Mouse (Mus musculus) left cerebral cortex, postnatal 10 days (tissue): ENCODE data around the gene Nbl1. TPM values are rescaled to one million over a fixed set of nuclear protein-coding genes. Genes with fewer than 3 reads are reported as not detected.

Experiments used
- DNase-seq, 2 experiments: peaks; one replicate each; pipeline ENCODE4 v3.0.0; 2021 to 2022; ENCODE audit warnings: low spot score in 2 of 2, mixed read lengths in 1 of 2; ENCODE audit errors: extremely low spot score in 1 of 2
- intact Hi-C: fragments of 180-260 bp; cut with DNase I; formaldehyde crosslinking; loops from one replicate; pipeline ENCODE4 v1.15.1; 2025
- total RNA-seq, 2 experiments: library from RNA; stranded (reverse); gene quantifications; 2 replicates each; pipeline ENCODE4 v1.2.3; 2021

The Nbl1 gene
- total RNA-seq, 2 experiments from 2014 or later = 34.0 to 37.0 TPM

GRCm38 (mm10) chr4:139040084-139040839, 52.5 kb downstream of the Nbl1 start:
- intact Hi-C loops = no loop called here

DNA sequence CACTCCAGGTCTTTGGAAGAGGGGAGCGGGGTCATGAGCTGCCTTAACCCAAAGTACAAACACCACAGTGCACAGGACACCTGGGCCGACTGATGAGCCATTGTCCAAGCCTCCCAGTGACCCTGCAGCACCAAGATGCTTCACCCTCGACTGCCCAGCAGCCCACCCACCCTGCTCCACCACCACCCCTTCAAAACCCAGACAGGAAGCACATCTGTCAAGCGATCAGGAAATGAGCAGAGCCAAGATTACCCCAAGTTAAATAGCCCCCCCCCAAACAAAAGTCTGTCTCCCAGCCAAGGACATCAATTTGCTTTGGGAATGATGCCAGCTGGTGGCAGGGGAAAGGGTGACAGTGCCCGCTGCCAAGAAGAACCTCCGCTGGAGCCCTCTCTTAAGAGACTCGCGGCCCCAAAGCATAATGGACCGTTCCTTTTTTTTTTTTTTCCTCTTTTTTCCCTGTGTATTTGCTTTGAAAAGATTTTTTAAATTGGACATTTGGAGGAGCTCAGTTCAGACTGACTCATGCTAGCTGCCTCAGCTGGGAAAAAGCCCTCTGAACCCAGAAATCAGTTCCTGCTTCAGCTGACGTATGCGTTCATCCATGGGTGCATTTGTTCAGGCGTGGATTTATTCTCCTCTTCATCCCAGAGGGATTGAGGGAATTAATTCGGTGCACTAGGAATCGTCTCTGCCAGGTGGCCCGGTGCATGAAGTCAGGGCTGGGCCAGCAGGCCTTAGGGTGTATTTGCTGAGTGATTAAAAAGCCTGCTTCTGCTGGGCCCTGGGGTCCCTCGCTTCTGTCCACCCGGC, 54.8 kb downstream of the Nbl1 start:
- intact Hi-C loops = no loop called here

More at GRCm38 (mm10) chr4:139040084-139040839, 52.5 kb downstream of the Nbl1 start:
- DNase-seq = no peak

DNA sequence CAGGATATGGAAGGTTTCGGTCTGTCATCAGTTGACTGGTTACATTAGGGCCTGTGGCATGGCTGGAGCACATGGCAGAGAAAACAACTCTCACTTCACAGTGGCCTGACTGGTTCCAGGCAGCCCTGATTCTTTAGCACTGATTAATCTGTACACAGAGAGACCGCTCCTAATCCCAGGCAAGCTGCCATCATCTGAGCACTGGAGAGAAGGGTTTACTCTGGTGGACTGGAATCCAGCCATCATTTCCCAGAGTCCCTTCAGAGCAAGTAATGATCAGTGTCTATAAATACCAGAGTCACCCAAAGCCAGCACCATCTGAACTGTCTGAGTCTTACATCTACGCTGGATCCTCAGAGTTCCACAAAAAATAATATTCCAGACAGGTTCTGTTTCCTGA, 57.0 kb downstream of the Nbl1 start:
- intact Hi-C loops = no loop called here
- DNase-seq = no peak

More for the DNA sequence above, 54.8 kb downstream of the Nbl1 start:
- DNase-seq = peak in 1 of 2 experiments; percentile 40

DNA sequence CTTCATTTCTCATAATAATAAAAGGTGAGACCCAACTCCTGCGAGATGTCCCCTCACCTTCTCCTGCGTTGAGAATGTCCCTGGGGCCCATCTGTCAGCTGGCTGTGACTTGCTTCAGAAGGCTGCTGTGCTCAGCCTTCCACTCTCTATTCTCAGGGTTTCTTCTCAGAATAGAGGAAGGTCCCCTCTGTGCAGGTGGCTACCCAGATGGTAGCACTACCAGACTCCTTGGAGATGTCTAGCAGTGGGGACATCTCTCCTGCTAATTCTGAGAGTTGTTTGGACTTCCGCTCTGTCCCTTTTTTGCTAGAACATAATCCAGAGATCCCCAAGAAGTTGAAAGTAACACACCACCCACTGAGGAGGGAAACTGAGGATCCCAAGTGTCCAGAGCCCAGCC, 57.9 kb downstream of the Nbl1 start:
- intact Hi-C loops = no loop called here
- no peak for DNase-seq

- intact Hi-C loops = no loop called here
- no peak for DNase-seq
These were observed 58.3 kb downstream of the Nbl1 start for GRCm38 (mm10) chr4:139034540-139034939.

DNA sequence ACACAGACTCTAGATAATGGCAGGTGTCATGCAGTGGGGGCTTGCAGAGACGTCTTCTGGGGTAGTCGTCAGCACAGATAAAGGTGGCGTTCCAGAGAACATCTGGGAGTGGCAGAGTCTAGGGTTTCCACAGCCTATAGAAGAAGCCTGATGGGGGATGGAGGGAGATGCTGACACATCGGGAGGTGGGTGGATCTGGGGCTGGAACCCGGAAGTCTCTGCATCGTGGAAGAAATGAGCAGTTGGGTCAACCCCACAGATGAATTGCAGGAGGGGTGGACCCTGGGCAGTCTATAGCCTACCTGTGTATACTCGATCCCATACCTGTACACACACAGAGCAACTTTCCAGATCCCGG, 58.8 kb downstream of the Nbl1 start:
- intact Hi-C loops = no loop called here
- DNase-seq = no peak

- intact Hi-C loops = no loop called here
- no peak for DNase-seq
These were observed 59.4 kb downstream of the Nbl1 start for GRCm38 (mm10) chr4:139033263-139034009.

DNA sequence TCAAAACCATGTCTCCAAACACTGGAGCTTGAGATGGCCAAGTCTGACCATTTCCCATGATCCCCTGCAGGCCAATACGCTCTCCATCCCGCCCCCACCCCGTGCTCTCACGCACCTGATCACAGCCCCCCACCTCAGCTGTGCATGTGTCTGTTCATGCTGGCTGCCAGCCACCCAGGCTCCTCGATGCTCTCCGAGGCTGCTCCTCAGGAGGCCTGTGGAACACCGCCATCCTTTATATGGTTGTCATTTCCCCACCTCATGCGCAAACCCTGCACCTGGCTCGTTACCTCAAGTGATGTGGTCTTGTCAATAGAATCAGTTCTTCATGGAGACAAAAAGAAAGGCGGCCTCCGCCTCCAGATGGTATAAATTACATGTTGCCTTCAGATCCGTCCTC, 60.3 kb downstream of the Nbl1 start:
- intact Hi-C loops = no loop called here
- DNase-seq = no peak

Other genes starting within 250 kb of the Nbl1 start
- 1 to 10 TPM; 1.2 to 1.3 TPM for gene Pla2g5, start 229.5 kb downstream of the Nbl1 start, total RNA-seq
- not detected for gene Gm13030, start 219.0 kb downstream of the Nbl1 start, total RNA-seq
- gene Pla2g2e, start 215.1 kb downstream of the Nbl1 start, total RNA-seq = not detected
- gene Otud3, start 179.0 kb downstream of the Nbl1 start, total RNA-seq = 10 to 100 TPM; 13.1 to 13.7 TPM
- gene Rnf186, start 125.9 kb downstream of the Nbl1 start, total RNA-seq = not detected
- 1 to 10 TPM; 1.3 to 1.7 TPM for gene Tmco4, start 120.1 kb downstream of the Nbl1 start, total RNA-seq
- gene Htr6, start 17.4 kb downstream of the Nbl1 start, total RNA-seq = 1 to 10 TPM; 3.6 to 3.8 TPM
- 100 to 1,000 TPM; 203 to 215 TPM for gene Minos1, start 38.1 kb upstream of the Nbl1 start, total RNA-seq
- gene Capzb, start 99.9 kb upstream of the Nbl1 start, total RNA-seq = 100 to 1,000 TPM; 343 to 357 TPM
- gene Pqlc2, start 217.7 kb upstream of the Nbl1 start, total RNA-seq = 10 to 100 TPM; 12.6 to 16.6 TPM
- 10 to 100 TPM; 26.7 to 29.6 TPM for gene Akr7a5, start 217.8 kb upstream of the Nbl1 start, total RNA-seq